Mouse (Mus musculus): Measurements from ENCODE around the gene Itga1. TPM values are rescaled to one million over a fixed set of nuclear protein-coding genes. Genes with fewer than 3 reads are reported as not detected.
A peak's percentile ranks its signal among the peaks of the same experiment; 100 is the strongest.

Itga1 gene
- total RNA-seq, 2 experiments from 2014 or later, result 5.6 to 6.7 TPM

- no peak for DNase-seq (ENCODE audit: low spot score in 2 of 2)
Measured at GRCm38 (mm10) chr13:115100381-115101177, 1.2 kb downstream of the Itga1 start.

GRCm38 (mm10) chr13:115099381-115099780 lies 2.4 kb downstream of the Itga1 start:
- DNase-seq (ENCODE audit: low spot score in 2 of 2), result no peak

- DNase-seq (ENCODE audit: low spot score in 2 of 2), result no peak
Measured at GRCm38 (mm10) chr13:115098227-115098626, 3.5 kb downstream of the Itga1 start.

- no peak for DNase-seq (ENCODE audit: low spot score in 2 of 2)
Measured at GRCm38 (mm10) chr13:115096965-115097364, 4.8 kb downstream of the Itga1 start.

- no peak for DNase-seq (ENCODE audit: low spot score in 2 of 2)
Measured at GRCm38 (mm10) chr13:115096216-115096615, 5.5 kb downstream of the Itga1 start.

GRCm38 (mm10) chr13:115095392-115095791 lies 6.4 kb downstream of the Itga1 start:
- DNase-seq (ENCODE audit: low spot score in 2 of 2), result no peak

GRCm38 (mm10) chr13:115091511-115091910 lies 10.3 kb downstream of the Itga1 start:
- DNase-seq (ENCODE audit: low spot score in 2 of 2), result no peak

- DNase-seq (ENCODE audit: low spot score in 2 of 2), result no peak
Measured at GRCm38 (mm10) chr13:115090977-115091445, 10.8 kb downstream of the Itga1 start.

GRCm38 (mm10) chr13:115090069-115090976 lies 11.4 kb downstream of the Itga1 start, which contains the start of gene Pelo:
TSS of gene Pelo (minus strand) at chr13:115090186.
- DNase-seq (ENCODE audit: low spot score in 2 of 2), result peak; percentile 95 to 96

GRCm38 (mm10) chr13:115089395-115090025 lies 12.3 kb downstream of the Itga1 start:
- DNase-seq (ENCODE audit: low spot score in 2 of 2), result peak in 1 of 2 experiments; percentile 18

- no peak for DNase-seq (ENCODE audit: low spot score in 2 of 2)
Measured at GRCm38 (mm10) chr13:115089020-115089394, 12.8 kb downstream of the Itga1 start.

- no peak for DNase-seq (ENCODE audit: low spot score in 2 of 2)
Measured at GRCm38 (mm10) chr13:115085974-115086373, 15.8 kb downstream of the Itga1 start.

GRCm38 (mm10) chr13:115082339-115082738 lies 19.4 kb downstream of the Itga1 start:
- DNase-seq (ENCODE audit: low spot score in 2 of 2), result no peak

- no peak for DNase-seq (ENCODE audit: low spot score in 2 of 2)
Measured at GRCm38 (mm10) chr13:115079996-115080585, 21.7 kb downstream of the Itga1 start.

- DNase-seq (ENCODE audit: low spot score in 2 of 2), result no peak
Measured at GRCm38 (mm10) chr13:115078997-115079685, 22.6 kb downstream of the Itga1 start.

- no peak for DNase-seq (ENCODE audit: low spot score in 2 of 2)
Measured at GRCm38 (mm10) chr13:115077346-115078134, 24.2 kb downstream of the Itga1 start.

GRCm38 (mm10) chr13:115072386-115072785 lies 29.4 kb downstream of the Itga1 start:
- DNase-seq (ENCODE audit: low spot score in 2 of 2), result no peak

- no peak for DNase-seq (ENCODE audit: low spot score in 2 of 2)
Measured at GRCm38 (mm10) chr13:115071431-115071830, 30.3 kb downstream of the Itga1 start.

GRCm38 (mm10) chr13:115067968-115068330 lies 33.8 kb downstream of the Itga1 start:
- DNase-seq (ENCODE audit: low spot score in 2 of 2), result no peak

Measured in left cerebral cortex, adult 18-20 months (tissue).